Mouse (Mus musculus): ENCODE measurements around the gene Pum2.

- TF ChIP-seq CTCF (IDR thresholded peaks at IDR 0.05; ENCODE audit: borderline replicate concordance, insufficient read depth, low read depth, low read length) (no peak), POLR2A (IDR thresholded peaks at IDR 0.05; ENCODE audit: borderline replicate concordance, insufficient read depth, low read length) (0 out of 2 replicates have a peak, but pooled peaks have one; percentile 1)
Observed at GRCm38 (mm10) chr12:8674377-8674864, 487 bp downstream of the Pum2 start.
